Mouse (Mus musculus) bone marrow, adult 2 months (tissue): ENCODE data around the gene Lactb.

Source experiments
- CTCF ChIP-seq: fragments of 200-500 bp; IDR thresholded peaks from 2 replicates; pipeline ENCODE4 v1.5.1; 2011; ENCODE audit warnings: low read length, control low read depth; ENCODE audit not compliant: control insufficient read depth, insufficient read depth
- POLR2A ChIP-seq: fragments of 200-500 bp; IDR thresholded peaks from 2 replicates; pipeline ENCODE4 v1.6.1; 2011; ENCODE audit warnings: low read depth, mild to moderate bottlenecking, control low read depth, low read length, borderline replicate concordance; ENCODE audit not compliant: control insufficient read depth

DNA sequence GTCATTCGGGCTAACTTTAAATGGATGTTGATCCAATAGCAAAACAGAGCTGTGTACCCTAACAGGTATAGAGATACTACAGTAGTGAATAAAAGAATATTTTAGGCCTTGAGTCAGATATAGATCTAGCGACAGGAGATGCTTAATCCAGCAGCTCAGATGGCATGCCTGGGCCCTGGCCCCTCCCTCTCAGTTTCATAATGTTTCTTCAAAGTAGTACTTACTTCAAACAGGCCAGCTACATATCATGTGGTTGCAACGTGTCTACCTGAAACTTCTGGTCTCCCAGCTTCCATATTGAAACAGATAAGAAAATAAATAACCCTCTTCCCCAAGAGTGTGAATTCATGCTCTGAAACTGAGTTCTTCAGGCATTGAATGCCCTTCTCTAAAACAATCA, 49.4 kb downstream of the Lactb start:
- TF ChIP-seq CTCF (no peak), POLR2A (no peak)
